Mouse (Mus musculus): ENCODE data around the gene Hcst.

Hcst gene

DNA sequence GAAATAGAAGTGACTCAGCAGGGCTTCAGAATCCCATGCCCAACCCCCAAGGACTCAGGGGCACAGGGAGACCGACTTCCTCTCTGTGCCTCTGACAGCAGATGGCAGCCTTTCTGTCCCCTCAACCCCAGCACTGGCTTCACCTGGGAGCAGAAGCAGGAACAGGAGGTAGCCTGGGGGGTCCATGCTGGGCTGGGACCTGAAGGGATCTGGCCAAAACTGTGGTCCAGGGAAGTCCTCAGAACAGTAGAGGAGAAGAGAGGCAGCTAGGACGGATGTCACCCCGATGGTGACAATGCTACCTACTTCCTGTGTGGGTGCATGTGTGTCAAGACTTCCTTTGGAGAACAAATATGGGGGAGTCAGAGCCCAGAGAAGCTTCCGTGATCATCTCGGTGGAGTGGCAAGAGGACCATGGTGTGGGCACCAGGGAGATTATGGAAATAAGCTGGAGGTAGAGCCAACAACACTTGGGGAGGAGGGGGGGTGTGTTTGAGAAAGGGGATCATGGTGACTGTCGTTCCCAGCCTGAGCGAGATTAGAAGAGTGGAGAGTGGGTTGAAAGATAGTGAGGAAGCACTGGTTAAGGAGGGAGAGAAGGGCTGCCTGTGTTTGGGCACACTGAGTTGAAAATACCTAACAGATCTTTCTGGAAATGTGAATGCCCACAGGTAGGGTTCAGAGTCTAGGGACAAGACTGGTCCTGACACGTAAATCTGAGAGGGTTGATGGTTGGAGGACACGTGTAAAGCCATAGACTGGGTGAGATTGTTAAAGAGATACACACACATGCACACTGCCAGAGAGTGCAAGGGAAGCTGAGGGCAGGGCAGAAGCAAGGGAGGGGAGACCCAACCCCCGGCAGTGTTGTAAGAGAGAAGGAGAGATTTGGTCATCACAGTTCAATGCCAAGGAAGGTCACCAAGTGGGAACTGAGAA, at the start of gene Hcst:
TSS of gene Hcst (minus strand) at position 294 of the 939 bp plus-strand sequence.
- in situ Hi-C loops (cut with MseI, MboI) = no loop called here

DNA sequence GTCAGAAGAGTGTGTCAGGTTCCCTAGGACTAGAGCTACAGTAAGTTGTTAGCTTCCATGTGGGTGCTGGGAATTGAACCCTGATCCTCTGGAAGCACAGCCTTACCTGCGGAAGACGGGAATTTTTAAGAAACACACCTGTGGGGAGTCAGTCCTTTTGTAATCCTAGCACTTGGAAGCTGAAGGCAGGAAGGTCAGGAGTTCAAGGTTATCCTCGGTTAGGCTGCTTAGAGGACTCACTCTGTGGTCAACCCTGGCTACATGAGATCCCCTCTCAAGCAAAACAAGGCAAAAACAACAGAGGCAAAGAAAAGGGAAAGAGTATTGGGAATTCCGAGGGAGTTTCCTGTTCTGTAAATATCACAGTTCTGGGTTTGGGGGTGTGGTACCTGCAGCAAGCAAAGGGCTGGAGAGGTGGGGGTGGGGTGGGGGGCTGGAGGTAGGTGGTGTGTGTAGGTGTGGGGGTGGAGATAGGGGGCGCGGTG, 45.2 kb upstream of the Hcst start:
- in situ Hi-C loops (cut with MseI, MboI) = no loop called here

DNA sequence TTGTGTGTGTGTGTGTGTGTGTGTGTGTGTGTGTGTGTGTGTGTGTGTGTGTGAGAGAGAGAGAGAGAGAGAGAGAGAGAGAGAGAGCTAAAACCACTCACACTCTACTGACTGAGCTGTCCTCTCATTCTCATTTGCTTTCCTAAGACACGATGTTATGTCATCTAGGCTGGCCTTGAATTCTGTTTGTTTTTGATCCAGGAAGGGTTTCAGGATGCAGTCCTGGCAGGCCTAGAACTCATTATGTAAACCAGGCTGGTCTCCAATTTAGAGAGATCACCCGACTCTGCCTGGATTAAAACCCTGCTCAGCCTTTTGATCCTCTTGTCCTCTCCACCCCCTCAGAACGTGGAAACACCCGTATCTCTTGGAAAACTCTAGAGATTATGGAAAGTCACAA, 44.3 kb upstream of the Hcst start:
- in situ Hi-C loops (cut with MseI, MboI) = no loop called here

DNA sequence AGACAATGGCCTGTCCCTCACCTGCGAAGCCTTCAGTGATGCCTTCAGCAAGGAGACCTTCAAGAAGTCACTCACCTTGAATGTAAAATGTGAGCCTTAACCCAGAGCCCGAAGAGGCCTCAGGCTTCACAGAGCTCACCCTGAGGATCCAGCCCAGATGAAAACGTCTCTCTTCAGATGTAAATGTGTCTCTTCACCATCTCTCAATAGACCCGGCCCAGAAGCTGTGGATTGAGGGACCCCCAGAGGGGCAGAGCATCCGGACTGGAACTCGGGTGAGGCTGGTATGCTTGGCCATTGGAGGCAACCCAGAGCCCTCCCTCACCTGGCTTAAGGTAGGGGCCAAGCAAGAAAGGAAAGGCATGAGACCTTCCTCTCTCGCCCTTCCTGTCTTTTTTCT, 43.9 kb upstream of the Hcst start:
- in situ Hi-C loops (cut with MseI, MboI) = no loop called here

DNA sequence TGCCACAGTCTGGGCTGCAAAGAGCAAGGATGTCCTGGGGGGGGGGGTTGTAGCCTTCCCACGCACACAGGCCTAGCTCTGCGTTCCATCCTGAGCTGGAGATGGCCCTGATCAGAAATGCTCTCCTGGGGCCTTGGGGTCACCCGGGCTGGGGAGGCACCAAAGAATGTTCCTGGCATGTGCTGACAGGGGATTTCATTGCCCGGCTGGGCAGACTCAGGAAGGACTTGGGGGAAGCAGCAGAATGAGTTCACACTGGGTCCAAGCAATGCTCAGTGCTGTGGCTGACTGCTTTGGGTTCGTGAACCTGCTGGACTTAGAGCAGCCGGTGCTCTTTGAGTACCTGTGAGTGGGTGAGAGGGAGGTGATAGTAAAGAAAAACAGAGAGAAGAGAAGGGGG, 39.8 kb upstream of the Hcst start:
- in situ Hi-C loops (cut with MseI, MboI) = no loop called here

DNA sequence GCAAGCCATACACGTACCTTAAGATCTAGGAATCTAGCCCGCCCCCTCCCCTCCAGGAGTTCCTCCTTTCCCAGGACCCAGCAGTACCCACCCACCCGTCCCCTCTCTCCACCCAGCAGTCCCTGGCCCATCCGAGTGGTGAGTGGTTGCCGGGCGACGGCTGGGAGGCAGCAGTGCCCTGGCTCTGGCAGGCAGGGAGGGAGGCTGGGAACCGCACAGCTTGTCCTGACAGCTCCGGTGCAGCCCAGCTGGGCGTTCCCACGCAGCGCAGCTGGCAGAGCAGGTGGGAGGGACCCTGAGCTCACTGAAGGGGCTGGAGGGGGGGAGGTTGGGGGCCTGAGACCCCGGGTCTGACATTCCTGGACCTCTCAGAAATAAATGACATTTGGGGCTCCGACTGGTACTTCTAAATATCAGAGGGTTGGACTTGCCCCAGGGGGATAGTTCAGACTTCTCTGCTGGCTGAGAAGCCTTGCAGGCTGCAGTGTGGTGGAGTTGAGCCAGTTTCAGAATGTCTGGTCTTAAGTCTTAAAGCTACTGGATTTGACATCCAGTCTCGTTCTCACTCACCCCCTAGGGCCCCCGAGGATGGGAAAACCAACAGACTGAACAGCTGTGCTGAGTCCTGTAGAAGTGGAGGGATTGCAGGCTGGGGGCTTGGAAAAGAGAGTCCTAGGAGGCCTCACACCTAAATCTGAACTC, 38.1 kb upstream of the Hcst start, which contains the start of the genes Kirrel2 and Nphs1:
TSS of gene Kirrel2 (minus strand) at position 62 of the 702 bp plus-strand sequence.
TSS of gene Nphs1 (plus strand) at position 687 of the 702 bp plus-strand sequence.
- in situ Hi-C loops (cut with MseI, MboI) = no loop called here

DNA sequence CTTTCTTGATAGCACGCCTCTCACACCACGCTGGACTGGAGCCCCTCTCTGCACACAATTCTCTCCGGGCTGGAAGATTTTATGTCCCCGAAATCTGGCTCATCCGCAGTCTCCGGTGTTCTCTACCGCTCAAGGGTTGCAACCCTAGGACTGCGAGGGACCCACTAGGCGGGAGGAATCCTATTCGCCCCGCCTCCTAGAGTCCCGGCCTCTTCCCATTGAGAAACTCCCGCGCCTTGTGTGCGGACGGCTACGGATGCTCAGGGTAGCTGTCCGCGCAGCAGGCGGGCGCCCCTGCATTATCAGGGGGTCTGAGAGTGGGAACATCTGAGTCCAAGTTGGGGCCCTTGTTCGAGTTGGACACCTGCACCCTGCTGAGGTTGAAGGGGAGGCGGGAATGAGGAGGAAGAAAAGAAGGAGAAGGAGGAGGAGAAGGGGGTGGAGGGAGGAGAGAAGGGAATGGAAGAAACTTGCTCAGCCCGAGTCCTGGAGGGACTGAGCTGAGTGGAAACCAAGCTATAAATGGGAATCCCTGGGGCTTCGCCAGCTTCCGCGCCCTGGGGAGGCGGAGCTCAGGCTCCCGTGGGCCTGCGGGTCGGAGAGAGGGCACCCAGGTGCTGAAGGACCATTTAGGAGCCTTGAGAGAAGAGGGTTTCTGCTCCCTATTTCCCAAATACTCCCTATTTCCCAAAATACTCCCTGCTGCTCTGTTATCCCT, 37.4 kb upstream of the Hcst start:
- in situ Hi-C loops (cut with MseI, MboI) = no loop called here

DNA sequence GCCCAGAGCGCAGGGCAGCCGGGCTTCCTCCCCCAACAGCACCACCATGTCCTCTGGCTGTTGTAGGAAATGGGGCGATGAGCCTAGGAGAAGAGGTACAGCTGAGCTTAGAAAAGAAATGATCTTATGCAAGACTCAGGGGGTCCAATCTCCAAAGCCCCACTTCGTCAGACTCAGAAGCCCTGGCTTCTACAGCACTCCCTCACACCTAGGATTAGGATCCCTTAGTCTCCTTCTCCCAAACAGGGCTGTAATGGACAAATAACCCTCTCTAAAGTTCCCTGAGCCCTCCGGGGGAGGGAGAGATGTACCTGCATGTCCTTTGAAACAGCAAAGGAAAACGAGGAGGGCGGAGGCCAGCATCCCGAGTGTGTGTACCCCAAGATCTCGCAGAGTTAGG, 36.8 kb upstream of the Hcst start:
- in situ Hi-C loops (cut with MseI, MboI) = no loop called here

DNA sequence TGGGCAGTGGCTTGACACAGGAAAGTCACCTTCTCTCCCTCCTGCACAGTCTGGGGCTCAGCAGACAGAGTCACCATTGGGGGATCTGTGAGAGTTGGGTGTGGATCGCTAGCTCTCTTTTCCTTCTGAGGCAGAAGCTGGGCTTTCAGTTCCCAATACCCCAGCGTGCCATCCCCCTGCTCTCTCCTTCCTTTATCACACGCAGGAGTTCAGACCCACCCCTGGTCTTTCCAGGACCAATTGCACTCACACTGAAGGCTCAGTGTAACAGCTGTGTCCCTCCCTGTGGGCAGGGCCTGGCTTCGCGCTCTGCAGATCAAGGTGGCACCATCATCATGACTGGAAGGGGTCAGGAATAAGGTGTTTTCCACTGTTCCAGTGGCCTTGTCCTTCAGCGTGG, 34.6 kb upstream of the Hcst start:
- in situ Hi-C loops (cut with MseI, MboI) = no loop called here

DNA sequence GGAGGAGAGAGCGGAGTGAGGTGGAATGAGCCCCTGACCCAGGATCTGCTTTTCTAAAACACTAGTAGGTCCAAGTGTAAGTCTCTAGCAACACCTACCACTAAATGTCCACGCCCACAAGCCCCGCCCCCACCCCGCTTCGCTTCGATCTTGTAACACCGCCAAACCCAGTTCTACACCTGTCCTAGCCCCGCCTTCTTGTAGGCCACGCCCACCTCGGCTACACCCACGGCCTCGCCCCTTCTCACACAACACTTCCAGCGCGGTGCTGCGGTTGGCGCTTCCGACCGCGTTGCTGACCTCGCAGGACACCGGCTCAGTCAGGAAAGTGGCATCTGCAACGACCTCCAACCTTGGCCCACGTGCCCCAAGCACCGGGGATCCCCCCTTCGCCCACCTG, 34.1 kb upstream of the Hcst start:
- in situ Hi-C loops (cut with MseI, MboI) = no loop called here

DNA sequence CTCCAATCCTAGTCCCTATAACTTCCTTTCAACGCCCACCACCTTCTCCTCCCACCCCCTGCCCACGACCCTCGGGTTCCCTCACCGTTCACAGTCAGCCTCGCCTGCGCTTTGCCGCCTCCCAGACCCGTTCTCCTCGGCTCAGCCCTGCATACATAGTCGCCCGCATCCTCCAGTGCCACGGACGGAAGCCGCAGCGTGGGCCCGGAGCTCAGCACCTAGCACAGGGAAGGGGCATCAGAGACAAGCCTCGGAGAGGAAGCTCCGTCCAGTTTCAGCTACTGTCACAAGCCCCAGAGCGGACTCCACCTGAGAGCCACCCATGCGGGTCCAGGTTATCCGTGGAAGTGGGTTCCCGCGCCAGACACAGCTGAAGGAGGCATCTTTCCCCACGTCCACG, 33.7 kb upstream of the Hcst start:
- in situ Hi-C loops (cut with MseI, MboI) = no loop called here

DNA sequence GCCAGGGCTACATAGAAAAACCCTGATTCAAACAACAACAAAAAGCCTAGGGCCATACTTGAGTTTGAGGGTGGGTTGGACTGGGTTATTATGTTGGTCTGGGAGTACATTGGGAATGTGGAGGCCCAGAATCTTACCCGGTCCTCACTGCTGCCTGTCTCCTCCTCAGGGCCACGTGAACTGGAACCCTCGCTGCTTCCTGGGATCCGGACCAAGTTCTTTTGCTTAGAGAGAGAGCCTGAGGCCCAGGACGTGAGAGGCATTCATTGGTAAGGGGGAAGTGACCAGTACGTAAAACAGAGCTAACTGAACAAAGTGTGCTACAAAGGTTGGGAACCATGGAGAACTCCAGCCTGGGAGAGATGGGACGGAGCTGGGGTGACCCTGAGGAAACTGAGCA, 30.6 kb upstream of the Hcst start:
- in situ Hi-C loops (cut with MseI, MboI) = no loop called here

DNA sequence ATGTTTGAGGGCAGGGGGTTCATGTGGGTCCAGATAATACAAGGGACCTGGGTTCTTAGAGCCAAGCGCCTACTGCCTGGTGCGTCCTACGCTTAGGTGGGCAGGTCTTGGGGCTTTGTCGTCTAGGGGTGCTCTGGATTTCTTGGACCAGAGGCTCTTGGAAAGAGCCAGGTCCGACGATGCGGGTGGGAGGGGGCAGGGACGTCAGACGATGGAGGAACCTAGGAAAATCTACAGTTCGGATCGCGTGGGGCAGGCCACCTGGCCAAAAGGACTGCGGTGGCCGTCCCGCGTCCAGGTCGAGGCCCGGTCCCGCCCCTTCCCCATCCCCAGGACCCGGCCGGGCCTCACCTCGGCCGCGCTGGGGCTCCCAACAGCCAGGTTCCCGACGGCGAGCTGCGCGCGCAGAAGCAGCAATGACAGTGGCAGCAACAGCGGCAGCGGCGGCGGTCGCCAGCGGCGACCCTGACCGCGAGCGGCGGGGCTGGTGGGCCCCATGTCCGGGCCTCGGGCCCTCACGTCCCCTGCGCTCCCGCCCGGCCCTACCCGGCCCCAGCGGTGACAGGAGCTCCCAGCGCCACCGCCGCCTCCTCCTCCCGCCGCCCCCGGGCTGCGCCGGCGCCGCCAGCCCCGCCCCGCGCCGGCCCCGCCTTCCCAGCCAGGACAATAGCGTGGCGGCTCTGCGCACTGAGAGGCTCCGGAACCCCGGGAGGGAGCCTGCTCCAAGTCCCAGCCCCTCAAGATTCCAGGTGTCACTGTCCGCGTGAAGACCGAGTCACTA, 25.5 kb upstream of the Hcst start, which contains the start of gene Aplp1:
TSS of gene Aplp1 (minus strand) at position 565 of the 781 bp plus-strand sequence.
- in situ Hi-C loops (cut with MseI, MboI) = no loop called here

DNA sequence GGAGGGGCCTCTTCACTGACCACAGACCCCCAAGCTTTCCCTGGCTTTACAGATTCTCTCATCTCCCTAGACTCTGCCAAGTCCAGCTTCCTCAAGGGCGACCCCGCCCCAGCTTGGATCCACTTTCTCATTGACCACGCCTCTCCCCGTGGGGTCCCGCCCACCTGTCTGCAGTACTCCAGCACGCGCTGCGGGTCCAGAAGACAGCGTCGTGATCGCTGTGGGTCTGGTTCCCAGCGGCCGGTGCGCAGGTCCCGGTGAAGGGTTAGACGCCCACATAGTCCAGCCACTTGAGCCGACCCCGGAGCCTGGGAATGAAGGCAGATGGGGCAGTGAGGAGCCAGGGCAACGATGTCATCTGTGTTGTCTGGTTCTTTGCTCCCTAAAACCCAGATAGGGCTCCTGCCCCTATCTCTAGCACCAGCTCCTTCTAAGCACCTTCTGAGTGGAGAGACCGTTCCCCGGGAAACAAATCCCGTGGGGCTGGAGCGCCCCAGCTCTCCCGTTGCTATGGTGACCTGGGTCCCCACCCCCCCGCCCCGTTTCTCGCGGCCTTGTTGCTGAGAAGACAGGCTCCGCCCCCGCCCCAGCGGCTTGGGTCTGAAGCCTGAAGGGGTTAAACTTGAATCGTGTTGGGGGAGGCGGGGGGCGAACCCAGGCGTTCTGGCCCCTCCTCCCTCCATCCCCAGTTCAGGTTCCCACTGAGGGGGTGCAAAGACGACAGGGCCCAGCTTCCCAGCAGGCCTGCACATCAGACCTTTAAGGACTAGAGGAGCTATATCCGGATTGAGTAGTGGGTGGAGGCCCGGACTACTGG, 24.7 kb upstream of the Hcst start:
- in situ Hi-C loops (cut with MseI, MboI) = no loop called here

DNA sequence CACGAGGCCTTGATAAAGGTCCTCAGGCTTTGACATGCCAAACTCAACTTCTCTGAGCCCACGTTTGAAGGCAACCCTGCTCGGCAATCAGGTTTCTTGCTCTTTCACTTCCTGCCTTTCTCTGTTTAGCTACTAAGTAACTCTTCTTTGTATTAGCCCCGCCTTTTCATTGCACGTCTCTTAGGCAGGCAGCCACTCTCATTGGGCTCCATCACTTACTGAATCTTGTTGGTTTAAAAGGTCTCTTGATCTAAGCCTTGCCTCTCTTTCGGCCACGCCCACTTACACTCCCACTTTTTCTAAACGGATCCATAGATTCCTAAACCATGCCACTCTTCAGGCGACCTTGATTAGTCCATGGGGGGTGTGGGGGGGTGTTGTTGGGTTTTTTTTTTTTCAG, 24.0 kb upstream of the Hcst start:
- in situ Hi-C loops (cut with MseI, MboI) = no loop called here

DNA sequence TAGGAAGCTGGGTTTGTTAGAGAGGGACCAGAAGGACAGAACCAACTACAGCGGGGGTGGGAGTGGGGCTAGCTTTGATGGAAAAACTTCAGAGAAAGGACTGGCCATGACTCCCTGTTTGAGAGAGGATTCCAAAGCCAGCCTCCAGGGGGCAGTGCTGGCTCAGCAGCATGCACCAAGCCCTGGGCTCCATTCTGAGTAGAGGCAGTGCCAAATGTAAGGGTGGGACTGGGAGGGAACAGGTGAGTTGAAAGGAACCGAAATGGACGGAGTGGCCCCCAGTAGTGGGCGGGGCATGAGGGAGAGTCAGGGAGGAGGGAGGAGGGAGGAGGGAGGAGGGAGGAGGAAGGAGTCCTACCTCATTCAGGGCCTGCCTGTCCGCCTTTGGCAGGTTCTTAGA, 21.0 kb upstream of the Hcst start:
- in situ Hi-C loops (cut with MseI, MboI) = no loop called here

DNA sequence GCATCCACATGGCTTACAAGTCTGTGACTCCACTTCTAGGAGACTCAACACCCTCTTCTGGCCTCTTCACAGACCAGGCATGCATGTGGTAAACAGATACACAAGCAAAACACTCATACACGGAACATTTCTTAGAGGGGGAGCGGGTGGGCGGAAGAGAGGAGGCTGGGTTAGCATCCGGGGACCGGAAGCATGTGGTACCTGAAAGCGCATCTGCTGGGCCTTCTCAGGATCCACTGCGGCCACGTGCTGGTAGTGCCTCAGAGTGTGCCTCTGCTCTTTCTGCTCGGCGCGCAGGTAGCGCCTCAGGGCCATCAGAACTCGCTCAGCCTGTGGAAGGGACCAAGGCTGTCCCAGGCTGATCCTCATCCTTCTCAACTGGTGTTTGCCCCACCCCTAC, 20.1 kb upstream of the Hcst start:
- in situ Hi-C loops (cut with MseI, MboI) = loop anchor here (5.0 to 10.0 kb wide), 2 partner anchors 33 to 95 kb away; no protein-coding TSS in a partner anchor

DNA sequence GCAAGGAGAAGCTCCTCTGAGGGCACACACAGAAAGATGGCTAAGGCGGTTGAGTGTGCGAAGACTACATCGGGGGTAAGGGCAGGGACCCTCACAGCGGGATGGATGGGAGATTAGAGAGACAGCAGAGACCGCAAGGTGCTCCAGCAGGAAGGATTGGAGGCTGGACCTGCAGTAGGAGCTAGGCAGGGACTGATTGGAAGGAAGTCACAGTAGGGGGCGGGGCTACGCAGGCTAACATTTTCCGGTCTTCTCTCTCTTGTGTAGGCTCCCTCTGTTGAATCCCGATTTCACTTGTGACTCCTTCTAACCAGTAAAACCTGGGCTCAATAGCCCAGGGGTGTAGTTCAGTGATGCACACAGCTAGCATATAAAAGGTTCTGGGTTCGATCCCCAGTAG, 17.2 kb upstream of the Hcst start:
- in situ Hi-C loops (cut with MseI, MboI) = loop anchor here (5.0 to 10.0 kb wide), 2 partner anchors 35 to 92 kb away; no protein-coding TSS in a partner anchor

DNA sequence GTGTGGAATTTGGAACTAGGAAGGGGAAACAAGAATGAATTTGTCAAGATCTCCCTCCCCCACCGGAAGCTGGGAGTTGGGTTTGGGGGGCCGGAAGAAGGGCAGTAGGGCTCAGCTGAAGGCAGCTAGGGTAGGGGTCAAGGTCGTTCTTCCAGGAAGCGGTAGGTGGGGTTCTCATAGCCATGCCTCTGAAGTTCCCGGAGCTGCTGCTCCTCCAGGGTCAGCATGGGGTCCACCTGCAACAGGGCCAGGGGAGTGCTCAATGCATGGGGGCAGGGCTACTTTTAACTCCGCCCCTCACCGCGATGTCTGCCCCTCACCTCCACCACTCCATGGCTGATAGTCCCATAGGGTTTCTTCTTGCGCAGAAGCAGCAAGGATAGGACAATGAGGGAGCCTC, 15.5 kb upstream of the Hcst start:
- in situ Hi-C loops (cut with MseI, MboI) = loop anchor here (5.0 to 10.0 kb wide), 2 partner anchors 37 to 90 kb away; no protein-coding TSS in a partner anchor

DNA sequence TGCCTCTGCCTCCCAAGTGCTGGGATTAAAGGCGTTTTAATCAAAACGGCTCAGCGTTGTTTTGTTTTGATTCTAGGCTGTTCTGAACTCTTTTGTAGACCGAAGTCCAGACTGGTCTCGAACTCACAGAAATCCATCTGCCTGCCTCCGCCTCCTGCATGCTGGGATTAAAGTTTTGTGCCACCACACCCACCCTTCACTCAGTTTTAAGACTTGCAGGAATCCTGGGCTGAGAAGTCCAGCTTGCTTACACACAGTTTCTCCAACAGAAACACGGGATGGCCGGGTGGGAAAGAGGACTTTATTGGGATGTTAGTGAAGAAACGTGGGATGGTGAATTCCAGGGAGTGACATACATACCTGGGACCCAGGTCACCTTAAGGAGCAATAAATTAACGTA, 15.0 kb upstream of the Hcst start:
- in situ Hi-C loops (cut with MseI, MboI) = loop anchor here (5.0 to 10.0 kb wide), 2 partner anchors 38 to 90 kb away; no protein-coding TSS in a partner anchor

Measured in mouse trophoblast stem cell (cell line).